Mouse (Mus musculus) heart, postnatal 0 days (tissue): ENCODE data around the gene Tns1. TPM values are rescaled to one million over a fixed set of nuclear protein-coding genes. Genes with fewer than 3 reads are reported as not detected.

Experiments
- ATAC-seq: fragments of 200-750 bp; cut with Nextera tagmentation; 2 replicates; pipeline ENCODE4 v1.8.0; 2017; ENCODE audit warnings: low read depth, moderate number of reproducible peaks, moderate library complexity; ENCODE audit not compliant: insufficient read depth
- DNase-seq: peaks from one replicate; pipeline ENCODE4 v3.0.0-alpha.2; 2016; ENCODE audit warnings: low spot score
- H3K27ac ChIP-seq: fragments of 300-500 bp; sonication (generic); 2 replicates; pipeline ENCODE4 v1.5.1; 2014; ENCODE audit warnings: low read depth, mild to moderate bottlenecking
- H3K27me3 ChIP-seq: fragments of 300-500 bp; sonication (generic); 2 replicates; pipeline ENCODE4 v1.6.1; 2014; ENCODE audit warnings: low read length, mixed read lengths; ENCODE audit not compliant: control insufficient read depth, insufficient read depth
- H3K36me3 ChIP-seq: fragments of 300-500 bp; sonication (generic); replicated peaks from 2 replicates; pipeline ENCODE4 v1.6.1; 2014; ENCODE audit warnings: low read length, mixed read lengths; ENCODE audit not compliant: control insufficient read depth, insufficient read depth
- H3K4me1 ChIP-seq: fragments of 300-500 bp; sonication (generic); 2 replicates; pipeline ENCODE4 v1.6.1; 2014; ENCODE audit warnings: antibody characterized with exemption; ENCODE audit not compliant: control insufficient read depth, insufficient read depth
- H3K4me2 ChIP-seq: fragments of 300-500 bp; sonication (generic); 2 replicates; pipeline ENCODE4 v1.6.1; 2014; ENCODE audit warnings: low read depth, mild to moderate bottlenecking, low read length, moderate library complexity
- H3K4me3 ChIP-seq: fragments of 300-500 bp; sonication (generic); 2 replicates; pipeline ENCODE4 v1.5.1; 2014; ENCODE audit warnings: low read depth, low read length
- H3K9ac ChIP-seq: fragments of 300-500 bp; sonication (generic); replicated peaks from 2 replicates; pipeline ENCODE4 v1.6.1; 2014; ENCODE audit warnings: low read depth, low read length, mixed read lengths
- H3K9me3 ChIP-seq: fragments of 300-500 bp; sonication (generic); replicated peaks from 2 replicates; pipeline ENCODE4 v1.6.1; 2016; ENCODE audit warnings: low read length; ENCODE audit not compliant: control insufficient read depth
- CTCF ChIP-seq: IDR thresholded peaks from 2 replicates; pipeline ENCODE4 v1.5.1; 2016; ENCODE audit warnings: antibody characterized with exemption, control low read depth, low read depth
- EP300 ChIP-seq: IDR thresholded peaks from 2 replicates; pipeline ENCODE4 v1.6.1; 2016; ENCODE audit warnings: antibody characterized with exemption, low read depth
- WGBS: fragments of 180-500 bp; shearing (Covaris S2); extraction: QIAGEN DNeasy Blood & Tissue Kit; methylation state at CpG from one replicate; pipeline ENCODE4 v1.1.7; 2014; 5-methylcytosine and 5-hydroxymethylcytosine counted together
- polyA plus RNA-seq: library from polyadenylated mRNA; unstranded; fragments of >200 nt; fragmentation: Nextera tagmentation; extraction: Ambion mirVana; gene quantifications from 2 replicates; pipeline ENCODE4 v1.2.1, GENCODE M21; 2015
- total RNA-seq: library from RNA; depleted of rRNA; stranded (reverse); fragments of >200 nt; gene quantifications from 2 replicates; pipeline ENCODE4 v1.2.3, GENCODE M21; 2014; ENCODE audit warnings: low replicate concordance

Gene Tns1
- total and polyA plus RNA-seq, 2 experiments from 2014 or later = 125 to 458 TPM

DNA sequence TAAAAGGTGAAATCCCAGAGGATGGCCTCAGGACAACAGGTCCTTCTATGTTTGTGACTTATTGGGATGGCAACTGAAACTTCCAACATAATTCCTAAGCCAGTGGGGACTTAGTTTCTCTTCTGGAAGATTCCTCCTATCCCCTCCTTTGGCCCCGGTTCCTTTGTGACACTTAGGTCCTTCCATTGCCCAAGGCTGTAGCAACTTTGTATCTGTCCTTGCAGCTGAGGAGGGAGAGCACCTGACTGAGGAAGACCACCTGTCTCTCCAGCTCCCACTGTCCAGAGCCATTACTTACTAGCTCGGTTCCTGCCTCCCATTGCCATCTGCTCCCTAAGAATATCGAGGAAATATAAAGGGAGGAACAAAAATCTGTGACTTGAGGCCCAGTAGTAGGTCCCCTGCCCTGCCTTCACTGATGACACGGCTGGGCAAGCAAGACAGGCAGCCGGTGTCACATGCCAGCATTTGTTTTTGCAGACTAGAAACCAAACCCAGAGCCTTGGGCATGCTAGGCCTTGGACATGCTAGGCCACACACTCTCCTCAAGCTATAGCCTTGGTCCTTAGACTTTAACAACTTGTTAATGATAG is 160.0 kb downstream of the Tns1 start:
- Histone ChIP-seq H3K4me3 (no peak overlapping the region), H3K4me2 (0 out of 2 replicates have a peak overlapping the region, but pooled peaks have one; percentile 78), H3K27ac (peak overlapping the region; percentile 96), H3K9me3 (no peaks in the 10 kb centered on the region), H3K27me3 (no peaks in the 10 kb centered on the region), H3K4me1 (peaks cover 90% of the 10 kb centered on the region), H3K9ac (peak overlapping the region; percentile 52; the same call in 1 of the 2 replicates), H3K36me3 (peaks cover 41% of the 10 kb centered on the region)
- 60% methylated on average over 5 of the region's 5 CpGs for WGBS
- ATAC-seq (no peak), DNase-seq (no peak)
- TF ChIP-seq EP300 (no peak), CTCF (no peak)

DNA sequence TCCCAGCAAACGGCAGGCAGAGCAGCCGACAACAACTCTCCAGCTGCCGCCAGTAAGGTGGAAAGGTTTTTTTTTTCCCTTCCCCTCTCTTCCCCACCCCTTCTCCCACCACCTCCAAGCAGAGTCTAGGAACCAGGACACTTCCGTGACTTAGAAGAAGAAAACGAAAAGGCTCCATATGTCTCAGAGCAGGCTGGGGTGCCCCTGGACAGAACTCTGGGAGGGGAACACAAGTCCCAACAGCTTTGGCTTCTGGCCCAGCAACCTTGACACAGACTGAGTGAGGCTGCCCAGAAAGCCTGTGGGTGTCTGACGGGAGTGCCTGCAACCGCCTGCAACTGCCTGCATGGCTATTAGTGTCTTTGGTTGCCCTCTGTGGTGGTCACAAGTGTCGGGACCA is 160.6 kb downstream of the Tns1 start:
- H3K36me3 ChIP-seq = peaks cover 35% of the 10 kb centered on the region
- WGBS = 4% methylated on average over 8 of the region's 8 CpGs

GRCm38 (mm10) chr1:73962668-73963371 is 161.4 kb downstream of the Tns1 start:
- Histone ChIP-seq H3K4me2 (peak overlapping the region; percentile 78), H3K36me3 (peaks cover 30% of the 10 kb centered on the region), H3K4me1 (peaks cover 90% of the 10 kb centered on the region), H3K9ac (peak overlapping the region; percentile 70), H3K4me3 (peak overlapping the region; percentile 53), H3K27me3 (no peaks in the 10 kb centered on the region), H3K27ac (peak overlapping the region; percentile 96), H3K9me3 (no peaks in the 10 kb centered on the region)
- 4% methylated on average over 12 of the region's 12 CpGs for WGBS
- TF ChIP-seq CTCF (peak; percentile 74), EP300 (peak; percentile 71; the same call in 1 of the 2 replicates)
- ATAC-seq (peak; percentile 86), DNase-seq (peak; percentile 98)

More for the DNA sequence above, 160.6 kb downstream of the Tns1 start:
- peak overlapping the region; percentile 78 for H3K4me2 ChIP-seq
- no peaks in the 10 kb centered on the region for H3K27me3 ChIP-seq
- peaks cover 90% of the 10 kb centered on the region for H3K4me1 ChIP-seq
- TF ChIP-seq EP300 (no peak), CTCF (0 out of 2 replicates have a peak, but pooled peaks have one; percentile 1)
- DNase-seq (peak; percentile 85), ATAC-seq (peak; percentile 39)
- no peak overlapping the region for H3K4me3 ChIP-seq
- H3K9me3 ChIP-seq = no peaks in the 10 kb centered on the region
- H3K27ac ChIP-seq = peak overlapping the region; percentile 96
- H3K9ac ChIP-seq = peak overlapping the region; percentile 52

- ATAC-seq = no peak
- Histone ChIP-seq H3K27ac (peak overlapping the region; percentile 96), H3K4me3 (peak overlapping the region; percentile 53), H3K27me3 (no peaks in the 10 kb centered on the region), H3K9me3 (no peaks in the 10 kb centered on the region), H3K9ac (peak overlapping the region; percentile 70), H3K4me2 (peak overlapping the region; percentile 78), H3K4me1 (peaks cover 95% of the 10 kb centered on the region), H3K36me3 (peaks cover 30% of the 10 kb centered on the region)
- DNase-seq = no peak
- WGBS = 23% methylated on average over 5 of the region's 5 CpGs
- 0 out of 2 replicates have a peak, but pooled peaks have one; percentile 30 for TF ChIP-seq EP300
- TF ChIP-seq CTCF = no peak
Observed at GRCm38 (mm10) chr1:73962049-73962448, 162.2 kb downstream of the Tns1 start.

GRCm38 (mm10) chr1:73959758-73960157 is 164.5 kb downstream of the Tns1 start:
- Histone ChIP-seq H3K4me3 (no peak overlapping the region), H3K9me3 (no peaks in the 10 kb centered on the region), H3K4me1 (peaks cover 98% of the 10 kb centered on the region), H3K27ac (peak overlapping the region; percentile 44), H3K9ac (peak overlapping the region; percentile 15; the same call in 1 of the 2 replicates), H3K36me3 (peaks cover 17% of the 10 kb centered on the region), H3K27me3 (no peaks in the 10 kb centered on the region), H3K4me2 (peak overlapping the region; percentile 38)
- ATAC-seq (no peak), DNase-seq (no peak)
- 34% methylated on average over 10 of the region's 10 CpGs for WGBS
- TF ChIP-seq EP300 (no peak), CTCF (no peak)
